Mouse (Mus musculus) spleen, postnatal 36 days (tissue): ENCODE results near the gene Birc5.
"Not testable (repeated sequence)": the region's sequence is repeated elsewhere in the genome, so short reads cannot be mapped to it uniquely, and the experiment has no call there.

Experiments
- DNase-seq, 2 experiments: peaks; one replicate each; pipeline ENCODE4 v3.0.0; 2022; ENCODE audit warnings: low spot score in 2 of 2, mixed read lengths in 1 of 2

Gene Birc5

DNA sequence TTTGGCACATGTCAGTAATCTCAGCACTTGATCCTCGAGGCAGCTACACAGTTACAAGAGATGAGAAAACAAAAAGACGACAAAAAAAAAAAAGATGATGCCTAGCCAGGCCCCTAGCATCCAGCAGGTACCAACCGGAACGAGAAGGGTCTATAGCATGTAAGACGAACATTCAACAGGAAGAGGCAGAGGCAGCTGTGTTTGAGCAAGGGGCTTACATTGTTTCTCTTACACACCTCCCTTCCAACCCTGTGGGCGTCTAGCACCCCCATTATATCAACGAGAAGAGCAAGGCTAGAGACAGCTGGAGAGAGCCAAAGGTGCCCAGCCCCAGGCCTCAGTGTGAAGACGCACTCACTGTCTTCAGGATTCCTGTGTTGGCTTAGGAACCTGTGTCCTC is 22.1 kb upstream of the Birc5 start:
- DNase-seq = no peak

- no peak for DNase-seq
Observed at GRCm38 (mm10) chr11:117827386-117827785, 21.7 kb upstream of the Birc5 start.

DNA sequence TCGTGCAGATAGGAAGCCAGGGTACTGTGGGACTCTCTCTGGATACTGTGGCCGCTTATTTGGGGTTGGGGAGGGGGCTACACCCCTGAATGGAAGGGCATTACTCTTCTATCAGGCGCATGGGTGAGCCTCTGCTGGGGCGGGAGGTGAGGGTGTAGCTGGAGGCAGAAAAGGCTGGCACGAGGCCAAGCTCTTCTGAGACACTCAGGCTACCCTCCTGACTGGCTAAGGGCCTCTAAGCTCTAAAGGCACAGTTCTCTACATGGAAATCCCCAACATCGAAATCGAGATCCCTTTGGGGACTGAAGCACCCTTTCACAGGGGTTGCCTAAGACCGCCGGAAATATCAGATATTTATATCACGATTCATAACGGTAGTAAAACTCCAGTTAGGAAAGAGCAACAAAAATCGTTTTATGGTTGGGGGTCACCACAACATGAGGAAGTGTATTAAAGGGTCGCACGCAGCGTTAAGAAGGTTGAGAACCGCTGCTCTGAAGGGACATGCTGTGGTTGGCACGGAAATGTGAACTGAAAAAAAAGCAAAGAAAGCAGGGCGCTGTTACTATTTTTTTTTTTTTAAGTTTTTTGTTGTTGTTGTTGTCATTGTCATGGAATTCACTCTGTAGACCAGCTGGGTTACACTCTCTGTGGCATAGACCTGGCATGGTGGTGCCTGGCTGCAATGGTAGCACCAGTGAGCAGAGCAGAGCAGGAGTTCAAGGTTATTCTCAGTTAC is 20.7 kb upstream of the Birc5 start:
- peak; percentile 82 to 87 for DNase-seq

DNA sequence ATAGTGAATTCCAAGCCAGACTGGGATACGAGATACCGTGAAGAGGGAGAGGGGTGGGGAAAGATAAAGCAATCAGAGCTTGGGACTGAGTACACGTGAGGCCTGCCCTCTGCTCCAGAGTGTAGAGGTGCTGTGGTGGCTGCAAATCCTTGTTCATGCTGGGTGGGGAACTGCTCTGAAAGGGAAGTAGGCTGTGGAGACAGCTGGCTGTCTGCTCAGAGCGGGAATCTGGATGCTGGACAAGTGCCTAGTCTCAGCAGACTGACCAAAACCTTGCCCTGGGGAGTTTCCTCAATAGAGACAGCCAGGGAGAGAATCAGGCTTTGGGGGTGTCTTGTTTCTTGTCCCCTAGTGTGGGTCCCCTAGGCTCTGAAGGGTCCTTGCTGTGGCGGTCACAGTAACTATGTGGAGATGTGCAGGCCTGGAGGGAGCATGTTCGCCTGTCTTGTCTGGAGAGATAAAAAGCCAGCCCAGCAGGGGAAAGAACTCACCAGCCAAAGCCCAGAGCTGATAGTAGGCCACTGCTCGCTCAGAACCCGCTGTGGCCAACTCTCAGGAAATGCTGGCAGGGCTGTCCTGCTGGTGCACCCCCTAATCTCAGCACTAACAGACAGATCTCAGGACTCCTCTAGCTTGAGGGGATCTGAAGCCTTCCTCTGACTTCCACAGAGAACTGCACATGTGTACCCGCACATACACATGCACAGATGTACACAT is 20.0 kb upstream of the Birc5 start:
- peak; percentile 49 to 65 for DNase-seq

DNA sequence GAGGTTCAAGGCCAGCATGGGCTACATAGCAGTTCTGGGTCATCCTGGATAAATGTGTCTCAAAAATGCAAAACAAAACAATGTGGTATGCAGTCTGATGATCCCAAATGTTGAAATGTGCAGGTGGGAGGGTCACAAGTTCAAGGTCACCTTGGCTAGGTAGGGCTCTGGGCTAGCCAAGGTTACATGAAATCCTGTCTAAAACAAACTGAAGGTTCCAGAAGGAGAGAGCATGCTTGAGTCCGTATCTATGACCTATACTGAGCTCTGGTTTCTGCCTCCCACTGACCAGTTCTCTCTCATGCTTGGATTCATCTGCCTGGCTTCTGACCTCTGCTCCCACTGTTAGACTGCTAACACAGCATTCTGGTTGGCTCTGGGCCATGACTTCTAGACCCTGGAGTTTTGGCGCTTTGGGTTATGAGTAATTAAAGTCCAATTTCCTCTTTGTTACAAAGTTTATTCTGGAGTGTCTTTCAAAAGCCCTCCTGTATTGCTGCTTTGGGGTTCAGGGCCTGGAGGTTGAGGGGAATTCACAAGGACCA is 19.3 kb upstream of the Birc5 start:
- peak in 1 of 2 experiments; percentile 52 for DNase-seq

- peak; percentile 50 to 72 for DNase-seq
Observed at GRCm38 (mm10) chr11:117830401-117830800, 18.6 kb upstream of the Birc5 start.

- DNase-seq = peak; percentile 87 to 91
Observed at GRCm38 (mm10) chr11:117832086-117832969, 16.7 kb upstream of the Birc5 start.

DNA sequence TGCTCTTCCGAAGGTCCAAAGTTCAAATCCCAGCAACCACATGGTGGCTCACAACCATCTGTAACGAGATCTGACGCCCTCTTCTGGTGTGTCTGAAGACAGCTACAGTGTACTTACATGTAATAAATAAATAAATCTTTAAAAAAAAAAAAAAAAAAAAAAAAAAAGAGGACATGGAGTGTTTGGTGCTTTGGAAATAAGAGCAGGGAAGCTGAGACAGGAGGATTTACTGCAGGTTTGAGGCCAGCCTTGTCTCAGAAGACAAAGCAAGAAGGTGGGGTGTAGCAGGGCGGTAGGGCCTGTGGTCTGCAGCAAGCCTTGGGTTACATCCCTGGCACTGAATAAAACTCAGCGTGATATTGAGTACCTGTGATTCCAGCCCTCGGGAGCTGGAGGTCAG is 15.5 kb upstream of the Birc5 start:
- DNase-seq = not testable (repeated sequence)

- DNase-seq = no peak
Observed at GRCm38 (mm10) chr11:117834086-117834485, 15.0 kb upstream of the Birc5 start.

GRCm38 (mm10) chr11:117836306-117836705 is 12.7 kb upstream of the Birc5 start:
- peak in 1 of 2 experiments; percentile 60 for DNase-seq

- peak; percentile 68 to 77 for DNase-seq
Observed at GRCm38 (mm10) chr11:117838572-117838971, 10.5 kb upstream of the Birc5 start.

- DNase-seq = no peak
Observed at GRCm38 (mm10) chr11:117839021-117839420, 10.0 kb upstream of the Birc5 start.

- no peak for DNase-seq
Observed at GRCm38 (mm10) chr11:117840910-117841309, 8.1 kb upstream of the Birc5 start.

- no peak for DNase-seq
Observed at GRCm38 (mm10) chr11:117843434-117843833, 5.6 kb upstream of the Birc5 start.

- DNase-seq = no peak
Observed at GRCm38 (mm10) chr11:117844997-117845396, 4.1 kb upstream of the Birc5 start.

GRCm38 (mm10) chr11:117845651-117846050 is 3.4 kb upstream of the Birc5 start:
- no peak for DNase-seq

GRCm38 (mm10) chr11:117846640-117847039 is 2.4 kb upstream of the Birc5 start:
- no peak for DNase-seq

DNA sequence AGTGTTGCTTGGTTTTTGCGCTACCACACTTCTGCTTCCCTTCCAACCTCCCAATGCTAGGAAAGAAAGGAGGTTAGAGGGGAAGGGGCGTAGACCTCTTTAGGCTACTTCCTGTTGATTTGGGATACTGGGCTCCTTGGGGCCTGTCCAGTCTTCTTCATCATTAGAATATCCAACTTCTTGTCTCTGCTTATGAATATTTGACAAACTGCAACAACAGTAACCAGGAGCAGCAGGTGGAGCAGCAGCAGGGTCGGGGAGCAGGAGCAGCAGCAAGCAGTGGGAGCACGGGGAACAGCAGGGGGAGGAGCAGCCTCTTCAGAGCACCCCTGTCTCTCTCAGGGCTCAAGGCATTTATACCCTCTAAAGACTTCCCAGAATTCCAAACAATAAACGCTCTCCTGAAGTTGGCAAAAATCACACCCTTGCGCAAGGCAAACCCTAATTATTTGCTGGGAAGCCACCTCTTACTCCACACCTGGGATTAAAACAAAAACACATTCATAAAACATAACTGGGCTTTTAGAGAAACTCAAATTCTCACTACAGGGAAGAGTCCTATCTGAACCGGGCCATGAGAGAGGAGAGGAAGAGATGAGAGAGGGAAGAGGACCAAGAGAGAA is 1.3 kb upstream of the Birc5 start:
- no peak for DNase-seq

DNA sequence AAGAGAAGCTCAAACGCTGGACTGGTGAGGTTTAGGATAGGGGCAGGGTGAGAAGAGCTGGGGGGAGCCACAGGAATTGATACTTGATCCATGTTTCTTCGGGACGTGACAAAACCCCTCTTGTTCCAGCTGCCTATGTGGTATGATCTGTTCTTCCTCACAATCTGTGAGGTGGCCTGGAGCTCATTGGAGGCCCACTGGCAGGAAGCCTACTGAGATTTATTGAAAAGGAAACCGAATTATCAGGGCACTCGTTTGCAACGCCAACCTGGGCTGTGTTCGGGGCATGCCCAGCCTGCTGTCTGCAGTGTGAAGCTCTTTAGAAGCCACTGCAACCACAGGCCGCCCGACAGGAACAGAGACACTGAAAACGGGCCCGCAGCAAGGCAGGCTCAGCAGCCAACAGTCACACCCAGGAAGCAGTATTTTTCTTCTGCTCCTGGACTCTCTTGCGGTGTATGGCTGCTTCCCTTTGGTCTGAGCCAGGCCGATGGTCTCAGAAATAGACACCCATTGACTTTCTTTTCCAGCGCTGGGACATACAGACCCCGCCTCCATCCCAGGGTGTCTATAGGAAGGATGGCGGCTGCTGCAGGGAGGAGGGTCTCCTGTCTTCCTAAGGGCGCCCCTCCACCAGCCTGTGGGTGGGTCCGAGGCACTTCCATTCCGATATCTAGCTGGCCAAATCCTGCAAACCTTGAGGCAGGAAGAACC is 623 bp upstream of the Birc5 start:
- peak; percentile 74 to 75 for DNase-seq

DNA sequence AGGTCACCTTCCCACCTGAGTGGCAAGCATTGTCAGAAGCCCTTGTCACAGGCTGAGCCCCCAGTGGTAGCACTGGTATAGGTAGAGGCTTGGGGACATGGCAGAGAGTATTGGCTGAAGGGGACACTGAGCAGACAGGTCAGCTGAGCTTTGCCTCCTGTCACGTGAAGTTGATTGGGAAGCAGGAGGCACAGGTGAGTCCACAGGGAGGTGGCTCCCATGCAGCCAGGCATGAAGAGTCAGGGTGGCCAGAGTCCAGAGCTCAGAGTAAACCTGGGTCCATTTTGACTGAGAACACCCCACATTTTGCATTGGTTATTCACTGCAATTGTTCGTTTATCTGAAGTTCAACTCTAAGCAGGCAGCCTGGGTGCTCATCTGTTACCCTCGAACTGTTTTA is 3.8 kb downstream of the Birc5 start:
- no peak for DNase-seq

DNA sequence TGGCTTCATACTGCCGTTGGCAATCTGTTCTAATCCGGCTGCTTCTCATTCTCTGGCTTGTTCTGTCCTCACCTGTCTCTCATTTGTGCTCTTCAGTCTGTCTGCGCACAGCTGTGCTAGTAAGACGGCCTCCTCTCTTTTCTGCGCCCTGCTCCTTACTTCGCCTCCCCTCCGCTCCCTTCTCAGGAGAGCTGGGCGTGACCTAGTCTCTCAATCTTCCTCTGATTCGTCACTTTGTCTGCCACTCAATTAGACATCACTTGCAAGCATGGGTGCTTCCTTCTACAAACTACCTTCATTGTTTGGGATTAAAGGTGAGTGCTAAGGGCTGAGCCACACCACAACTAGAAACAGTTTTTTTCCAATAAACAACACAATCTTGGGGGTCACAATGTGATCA is 5.2 kb downstream of the Birc5 start:
- no peak for DNase-seq
